Mouse (Mus musculus) 3134 (cell line): Measurements from ENCODE around the gene Zfp534.
"Not testable (repeated sequence)": the region's sequence is repeated elsewhere in the genome, so short reads cannot be mapped to it uniquely, and the experiment has no call there.

ENCODE experiments used
- DNase-seq: peaks from one replicate; pipeline ENCODE4 v3.0.0-alpha.2; 2011; ENCODE audit warnings: low spot score; ENCODE audit not compliant: insufficient read length; ENCODE audit errors: extremely low read depth

Gene Zfp534

GRCm38 (mm10) chr4:147702453-147702852, at the start of gene Zfp534:
TSS of gene Zfp534 (minus strand) at chr4:147702553.
- DNase-seq: not testable (repeated sequence)

GRCm38 (mm10) chr4:147746255-147746654, 43.9 kb upstream of the Zfp534 start:
- DNase-seq: not testable (repeated sequence)

- DNase-seq: peak; percentile 8
Measured at GRCm38 (mm10) chr4:147738636-147739369, 36.5 kb upstream of the Zfp534 start.

- DNase-seq: not testable (repeated sequence)
Measured at GRCm38 (mm10) chr4:147655245-147655644, 47.1 kb downstream of the Zfp534 start.

- not testable (repeated sequence) for DNase-seq
Measured at GRCm38 (mm10) chr4:147647407-147647806, 54.9 kb downstream of the Zfp534 start.

- not testable (repeated sequence) for DNase-seq
Measured at GRCm38 (mm10) chr4:147642413-147642812, 59.9 kb downstream of the Zfp534 start, which contains the start of gene Zfp979. TSS of gene Zfp979 (minus strand) at chr4:147642513.

- not testable (repeated sequence) for DNase-seq
Measured at GRCm38 (mm10) chr4:147641932-147642331, 60.4 kb downstream of the Zfp534 start.

GRCm38 (mm10) chr4:147633818-147634262, 68.5 kb downstream of the Zfp534 start:
- DNase-seq: not testable (repeated sequence)
